In the genomic region with DNA sequence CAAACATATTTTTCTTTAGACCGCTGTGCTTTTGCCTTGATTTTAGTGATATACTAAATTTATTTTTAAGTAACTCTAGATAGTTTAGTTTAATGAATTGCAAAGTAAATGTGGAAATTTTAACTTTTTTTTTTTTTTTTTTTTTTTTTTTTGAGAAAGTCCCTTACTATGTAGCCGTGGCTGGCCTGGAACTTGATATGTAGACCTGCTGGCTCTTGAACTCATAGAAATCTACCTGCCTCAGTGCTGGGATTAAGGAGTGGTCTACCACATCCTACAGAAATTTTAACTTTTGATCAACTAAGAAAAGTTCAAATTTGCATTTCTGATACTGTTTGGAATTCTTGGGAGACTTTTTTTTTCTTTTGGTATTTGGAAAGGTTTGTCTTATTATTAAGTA, we compare ENCODE assay signal across 30 mouse cellular contexts.
"Had no signal": no experiment of that assay in that cellular context is flagged by ENCODE, and none has a peak within 500 bp of the region (broad histone marks: within the 10 kb centered on the region; RNA-seq: fewer than 3 reads in every experiment).

No protein-coding gene starts in this region.

- H3K27me3 ChIP-seq: limb, embryonic 12.5 days; limb, embryonic 13.5 days; limb, embryonic 15.5 days; liver, embryonic 12.5 days; liver, embryonic 13.5 days; liver, embryonic 15.5 days; lung, embryonic 15.5 days; megakaryocyte, embryonic 14.5 days; midbrain, embryonic 12.5 days; midbrain, embryonic 13.5 days; midbrain, embryonic 15.5 days had no signal

- DNase-seq: left cerebral cortex, postnatal 4 days; liver; liver, embryonic 13.5 days; liver, postnatal 0 days; lung, adult 18-20 months; lung, adult 2 months; lung, embryonic 14.5 days; lung, postnatal 10 days; lung, postnatal 14 days; lung, postnatal 36 days; midbrain, embryonic 14.5 days had no signal

- H3K27ac ChIP-seq: limb, embryonic 10.5 days; limb, embryonic 12.5 days; limb, embryonic 13.5 days; limb, embryonic 15.5 days; liver, embryonic 12.5 days; liver, embryonic 13.5 days; liver, embryonic 14.5 days; liver, embryonic 15.5 days; lung, embryonic 15.5 days; macrophage; midbrain, embryonic 10.5 days; midbrain, embryonic 12.5 days; midbrain, embryonic 13.5 days; midbrain, embryonic 15.5 days had no signal

- H3K36me3 ChIP-seq: limb, embryonic 13.5 days; limb, embryonic 15.5 days; liver, embryonic 15.5 days; lung, embryonic 15.5 days; midbrain, embryonic 12.5 days; midbrain, embryonic 13.5 days; midbrain, embryonic 15.5 days had no signal

- H3K4me3 ChIP-seq: limb, embryonic 10.5 days; limb, embryonic 12.5 days; limb, embryonic 13.5 days; limb, embryonic 15.5 days; liver, embryonic 12.5 days; liver, embryonic 13.5 days; liver, embryonic 15.5 days; lung, embryonic 15.5 days; megakaryocyte, embryonic 14.5 days; midbrain, embryonic 10.5 days; midbrain, embryonic 12.5 days; midbrain, embryonic 13.5 days; midbrain, embryonic 15.5 days; myocyte had no signal

- ATAC-seq: liver, embryonic 12.5 days; liver, postnatal 0 days; lung, postnatal 0 days; midbrain, embryonic 13.5 days; midbrain, embryonic 15.5 days; midbrain, embryonic 16.5 days had no signal

- H3K4me1 ChIP-seq: limb, embryonic 10.5 days; limb, embryonic 12.5 days; limb, embryonic 15.5 days; lung, embryonic 15.5 days; midbrain, embryonic 10.5 days; midbrain, embryonic 13.5 days; midbrain, embryonic 15.5 days had no signal

- H3K9ac ChIP-seq: limb, embryonic 12.5 days; limb, embryonic 13.5 days; limb, embryonic 15.5 days; liver, embryonic 12.5 days; liver, embryonic 13.5 days; liver, embryonic 14.5 days; liver, embryonic 15.5 days; liver, postnatal 0 days; lung, embryonic 14.5 days; lung, embryonic 15.5 days; midbrain, embryonic 12.5 days; midbrain, embryonic 13.5 days; midbrain, embryonic 15.5 days had no signal

- H3K9me3 ChIP-seq: limb, embryonic 10.5 days; limb, embryonic 12.5 days; limb, embryonic 13.5 days; limb, embryonic 15.5 days; liver, embryonic 12.5 days; liver, embryonic 13.5 days; liver, embryonic 15.5 days; lung, embryonic 15.5 days; megakaryocyte, embryonic 14.5 days; midbrain, embryonic 10.5 days; midbrain, embryonic 12.5 days; midbrain, embryonic 13.5 days; midbrain, embryonic 15.5 days had no signal

- H3K4me2 ChIP-seq: limb, embryonic 12.5 days; limb, embryonic 13.5 days; limb, embryonic 15.5 days; liver, embryonic 11.5 days; liver, embryonic 12.5 days; liver, embryonic 13.5 days; liver, embryonic 15.5 days; lung, embryonic 14.5 days; lung, embryonic 15.5 days; midbrain, embryonic 11.5 days; midbrain, embryonic 12.5 days; midbrain, embryonic 13.5 days; midbrain, embryonic 15.5 days had no signal
